Mouse (Mus musculus) brain, embryonic 14.5 days (tissue): ENCODE data around the gene Dab1.

Experiments
- CTCF ChIP-seq: fragments of 200-500 bp; IDR thresholded peaks from 2 replicates; pipeline ENCODE4 v1.5.1; 2012; ENCODE audit warnings: inconsistent platforms, mild to moderate bottlenecking, moderate library complexity, borderline replicate concordance; ENCODE audit not compliant: insufficient read depth, insufficient read length; ENCODE audit errors: extremely low read depth
- POLR2A ChIP-seq: fragments of 200-500 bp; IDR thresholded peaks from 2 replicates; pipeline ENCODE4 v1.6.1; 2012; ENCODE audit warnings: mild to moderate bottlenecking, inconsistent platforms, borderline replicate concordance; ENCODE audit not compliant: poor library complexity, insufficient read depth, insufficient read length, severe bottlenecking; ENCODE audit errors: extremely low read depth

DNA sequence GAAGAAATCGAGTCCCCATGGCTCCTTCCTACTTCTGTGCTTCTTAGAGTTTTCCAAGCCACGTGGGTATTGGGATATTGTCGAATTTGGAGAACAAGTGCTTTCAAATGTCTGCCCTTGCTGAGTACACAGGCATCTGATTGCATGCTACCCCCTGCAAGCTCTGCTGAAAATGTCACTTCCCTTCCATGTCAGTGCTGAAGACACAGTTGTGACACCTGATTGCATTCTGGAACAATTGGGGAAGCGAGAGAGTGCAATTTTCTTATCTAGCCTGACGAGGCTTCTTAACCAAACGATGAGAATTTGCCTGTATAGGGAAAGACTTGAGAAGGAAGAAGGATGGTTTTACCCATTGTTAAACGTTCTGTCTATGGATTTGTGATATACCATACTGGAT lies 95.8 kb downstream of the Dab1 start:
- TF ChIP-seq CTCF (no peak), POLR2A (no peak)
